Mouse (Mus musculus): Measurements from ENCODE around the gene Gm10972. TPM values are rescaled to one million over a fixed set of nuclear protein-coding genes. Genes with fewer than 3 reads are reported as not detected.
"Not testable (repeated sequence)": the region's sequence is repeated elsewhere in the genome, so short reads cannot be mapped to it uniquely, and the experiment has no call there.

Gm10972 gene
- polyA plus RNA-seq, 1 experiment from 2014 or later, result not detected

- H3K9ac ChIP-seq (replicated peaks; ENCODE audit: low read length); ATAC-seq (replicated peaks; ENCODE audit: insufficient number of reproducible peaks, low FRiP score, low TSS enrichment, low read depth); H3K4me3 ChIP-seq (ENCODE audit: low read depth, low read length); H3K36me3 ChIP-seq (replicated peaks; ENCODE audit: control insufficient read depth, insufficient read depth, low read depth, low read length); H3K27ac ChIP-seq (replicated peaks; ENCODE audit: low read depth, low read length); H3K4me1 ChIP-seq (ENCODE audit: control insufficient read depth, insufficient read depth, low read length); H3K4me2 ChIP-seq (ENCODE audit: low read depth, low read length); H3K27me3 ChIP-seq (ENCODE audit: control insufficient read depth, insufficient read depth, low read length); DNase-seq (ENCODE audit: low spot score); H3K9me3 ChIP-seq (replicated peaks; ENCODE audit: control insufficient read depth, low read length): not testable (repeated sequence)
- 82% methylated on average over 2 of the region's 3 CpGs for WGBS
These were observed 45.8 kb downstream of the Gm10972 start for GRCm38 (mm10) chr3:94688698-94689097.

- H3K4me1 ChIP-seq (ENCODE audit: control insufficient read depth, insufficient read depth, low read length); H3K4me2 ChIP-seq (ENCODE audit: low read depth, low read length); H3K4me3 ChIP-seq (ENCODE audit: low read depth, low read length); H3K27ac ChIP-seq (replicated peaks; ENCODE audit: low read depth, low read length); ATAC-seq (replicated peaks; ENCODE audit: insufficient number of reproducible peaks, low FRiP score, low TSS enrichment, low read depth); H3K9me3 ChIP-seq (replicated peaks; ENCODE audit: control insufficient read depth, low read length); DNase-seq (ENCODE audit: low spot score); H3K9ac ChIP-seq (replicated peaks; ENCODE audit: low read length); H3K36me3 ChIP-seq (replicated peaks; ENCODE audit: control insufficient read depth, insufficient read depth, low read depth, low read length); H3K27me3 ChIP-seq (ENCODE audit: control insufficient read depth, insufficient read depth, low read length): not testable (repeated sequence)
- WGBS, result 70% methylated on average over 1 of the region's 1 CpGs
These were observed 46.3 kb downstream of the Gm10972 start for GRCm38 (mm10) chr3:94689195-94689594.

GRCm38 (mm10) chr3:94690162-94690561 lies 47.2 kb downstream of the Gm10972 start:
- WGBS, result 61% methylated on average over 6 of the region's 6 CpGs
- not testable (repeated sequence) for H3K27ac ChIP-seq (replicated peaks; ENCODE audit: low read depth, low read length); DNase-seq (ENCODE audit: low spot score); H3K4me1 ChIP-seq (ENCODE audit: control insufficient read depth, insufficient read depth, low read length); H3K36me3 ChIP-seq (replicated peaks; ENCODE audit: control insufficient read depth, insufficient read depth, low read depth, low read length); H3K9me3 ChIP-seq (replicated peaks; ENCODE audit: control insufficient read depth, low read length); H3K4me3 ChIP-seq (ENCODE audit: low read depth, low read length); ATAC-seq (replicated peaks; ENCODE audit: insufficient number of reproducible peaks, low FRiP score, low TSS enrichment, low read depth); H3K9ac ChIP-seq (replicated peaks; ENCODE audit: low read length); H3K27me3 ChIP-seq (ENCODE audit: control insufficient read depth, insufficient read depth, low read length); H3K4me2 ChIP-seq (ENCODE audit: low read depth, low read length)

- Histone ChIP-seq H3K27me3 (ENCODE audit: control insufficient read depth, insufficient read depth, low read length) (no peaks in the 10 kb centered on the region), H3K4me2 (ENCODE audit: low read depth, low read length) (no peak overlapping the region), H3K9ac (replicated peaks; ENCODE audit: low read length) (no peak overlapping the region), H3K27ac (replicated peaks; ENCODE audit: low read depth, low read length) (no peak overlapping the region), H3K9me3 (replicated peaks; ENCODE audit: control insufficient read depth, low read length) (no peaks in the 10 kb centered on the region), H3K36me3 (replicated peaks; ENCODE audit: control insufficient read depth, insufficient read depth, low read depth, low read length) (no peaks in the 10 kb centered on the region), H3K4me3 (ENCODE audit: low read depth, low read length) (no peak overlapping the region), H3K4me1 (ENCODE audit: control insufficient read depth, insufficient read depth, low read length) (no peaks in the 10 kb centered on the region)
- ATAC-seq (replicated peaks; ENCODE audit: insufficient number of reproducible peaks, low FRiP score, low TSS enrichment, low read depth) (no peak), DNase-seq (ENCODE audit: low spot score) (no peak)
These were observed 47.8 kb downstream of the Gm10972 start for GRCm38 (mm10) chr3:94690616-94691247.

GRCm38 (mm10) chr3:94691694-94692093 lies 48.8 kb downstream of the Gm10972 start:
- H3K4me3 ChIP-seq (ENCODE audit: low read depth, low read length); H3K4me1 ChIP-seq (ENCODE audit: control insufficient read depth, insufficient read depth, low read length); ATAC-seq (replicated peaks; ENCODE audit: insufficient number of reproducible peaks, low FRiP score, low TSS enrichment, low read depth); H3K9me3 ChIP-seq (replicated peaks; ENCODE audit: control insufficient read depth, low read length); H3K9ac ChIP-seq (replicated peaks; ENCODE audit: low read length); H3K27me3 ChIP-seq (ENCODE audit: control insufficient read depth, insufficient read depth, low read length); DNase-seq (ENCODE audit: low spot score); H3K36me3 ChIP-seq (replicated peaks; ENCODE audit: control insufficient read depth, insufficient read depth, low read depth, low read length); H3K27ac ChIP-seq (replicated peaks; ENCODE audit: low read depth, low read length); H3K4me2 ChIP-seq (ENCODE audit: low read depth, low read length): not testable (repeated sequence)
- 83% methylated on average over 4 of the region's 4 CpGs for WGBS

Other genes with a start within 250 kb of the Gm10972 start
- gene Lingo4, start 244.6 kb upstream of the Gm10972 start, polyA plus RNA-seq (2014; fragmentation: Nextera tagmentation; extraction: Ambion mirVana), result 0.06 and 0.13 TPM in 2 replicates
- 16.1 and 19.8 TPM in 2 replicates for gene Tdrkh, start 229.8 kb upstream of the Gm10972 start, polyA plus RNA-seq (2014; fragmentation: Nextera tagmentation; extraction: Ambion mirVana)
- gene Mrpl9, start 199.8 kb upstream of the Gm10972 start, polyA plus RNA-seq (2014; fragmentation: Nextera tagmentation; extraction: Ambion mirVana), result 63.8 and 66.0 TPM in 2 replicates
- 0.14 TPM in 1 of 2 replicates, not detected in the other for gene Oaz3, start 199.2 kb upstream of the Gm10972 start, polyA plus RNA-seq (2014; fragmentation: Nextera tagmentation; extraction: Ambion mirVana)
- gene Celf3, start 164.8 kb upstream of the Gm10972 start, polyA plus RNA-seq (2014; fragmentation: Nextera tagmentation; extraction: Ambion mirVana), result 29.2 and 32.8 TPM in 2 replicates
- gene Riiad1, start 162.8 kb upstream of the Gm10972 start, polyA plus RNA-seq (2014; fragmentation: Nextera tagmentation; extraction: Ambion mirVana), result 3.0 and 3.4 TPM in 2 replicates
- gene Snx27, start 60.4 kb upstream of the Gm10972 start, polyA plus RNA-seq (2014; fragmentation: Nextera tagmentation; extraction: Ambion mirVana), result 39.3 and 41.6 TPM in 2 replicates
- gene Tuft1, start 15.8 kb downstream of the Gm10972 start, polyA plus RNA-seq (2014; fragmentation: Nextera tagmentation; extraction: Ambion mirVana), result 5.0 and 5.3 TPM in 2 replicates
- gene Selenbp2, start 50.4 kb downstream of the Gm10972 start, polyA plus RNA-seq (2014; fragmentation: Nextera tagmentation; extraction: Ambion mirVana), result not detected in 2 replicates
- 3.3 and 4.5 TPM in 2 replicates for gene Cgn, start 143.4 kb downstream of the Gm10972 start, polyA plus RNA-seq (2014; fragmentation: Nextera tagmentation; extraction: Ambion mirVana)
- gene Pogz, start 194.5 kb downstream of the Gm10972 start, polyA plus RNA-seq (2014; fragmentation: Nextera tagmentation; extraction: Ambion mirVana), result 20.1 and 21.5 TPM in 2 replicates
- gene Psmb4, start 243.8 kb downstream of the Gm10972 start, polyA plus RNA-seq (2014; fragmentation: Nextera tagmentation; extraction: Ambion mirVana), result 361 and 381 TPM in 2 replicates